Mouse (Mus musculus): ENCODE results near the gene Gm14226. TPM values are rescaled to one million over a fixed set of nuclear protein-coding genes. Genes with fewer than 3 reads are reported as not detected.
"Not testable (repeated sequence)": the region's sequence is repeated elsewhere in the genome, so short reads cannot be mapped to it uniquely, and the experiment has no call there.

The Gm14226 gene
- total RNA-seq, 2 experiments from 2014 or later, result 0.25 to 0.26 TPM

DNA sequence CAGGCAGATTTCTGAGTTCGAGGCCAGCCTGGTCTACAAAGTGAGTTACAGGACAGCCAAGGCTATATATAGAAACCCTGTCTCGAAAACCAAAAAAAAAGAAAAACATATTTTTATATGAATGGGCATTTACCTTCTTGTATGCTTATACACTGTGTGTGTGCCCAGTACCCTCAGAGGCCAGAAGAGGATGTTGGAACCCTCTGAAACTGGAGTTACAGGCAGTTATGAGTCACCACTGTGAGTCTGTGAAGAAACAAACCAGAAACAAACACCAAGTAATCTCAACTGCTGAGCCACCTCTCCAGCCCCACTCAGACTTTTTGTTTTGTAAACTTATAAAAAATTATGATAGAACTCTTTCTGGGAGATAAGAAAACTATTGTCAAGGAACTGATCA lies 28.7 kb downstream of the Gm14226 start:
- no peak for DNase-seq (ENCODE audit: extremely low spot score in 1 of 2, low spot score in 1 of 2)

- DNase-seq (ENCODE audit: extremely low spot score in 1 of 2, low spot score in 1 of 2), result no peak
Observed at GRCm38 (mm10) chr2:155047452-155048178, 29.5 kb downstream of the Gm14226 start.

GRCm38 (mm10) chr2:155050108-155050503 lies 32.0 kb downstream of the Gm14226 start:
- no peak for DNase-seq (ENCODE audit: extremely low spot score in 1 of 2, low spot score in 1 of 2)

- DNase-seq (ENCODE audit: extremely low spot score in 1 of 2, low spot score in 1 of 2), result peak; percentile 91 to 92
Observed at GRCm38 (mm10) chr2:155050504-155051236, 32.6 kb downstream of the Gm14226 start.

DNA sequence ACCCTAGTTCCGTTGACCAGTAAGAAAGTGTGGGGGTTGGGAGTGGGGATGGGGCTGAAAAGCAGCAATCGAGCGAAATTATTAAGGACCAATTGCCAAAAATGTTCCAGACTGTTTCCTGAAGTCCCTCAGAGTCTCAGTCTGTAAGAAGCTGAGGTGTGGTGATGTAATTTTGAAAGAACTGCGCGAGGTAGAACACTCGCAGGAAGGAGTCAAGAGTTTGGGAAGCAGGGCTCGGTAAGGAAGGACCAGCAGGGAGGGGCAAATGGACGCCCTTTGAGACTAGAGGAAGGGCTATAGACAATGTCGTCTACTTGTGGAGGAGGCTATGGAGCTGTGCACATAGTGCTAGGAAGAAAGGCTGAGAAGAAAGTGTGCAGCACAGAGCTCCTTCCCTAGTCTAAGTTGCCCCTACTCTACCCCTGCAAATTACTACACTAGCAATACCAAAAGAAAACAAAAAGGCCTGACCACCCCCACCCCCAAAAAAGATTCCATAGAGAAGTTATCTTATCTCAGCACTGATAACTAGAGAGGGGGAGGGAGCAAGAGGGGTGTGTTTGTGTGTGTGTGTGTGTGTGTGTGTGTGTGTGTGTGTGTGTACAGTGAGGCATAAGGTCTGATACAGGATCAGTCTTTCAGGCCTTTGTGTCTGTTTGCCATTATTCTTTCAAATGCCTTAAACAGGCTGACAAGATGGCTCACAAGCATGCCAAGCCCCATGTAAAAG lies 33.7 kb downstream of the Gm14226 start:
- DNase-seq (ENCODE audit: extremely low spot score in 1 of 2, low spot score in 1 of 2), result no peak

DNA sequence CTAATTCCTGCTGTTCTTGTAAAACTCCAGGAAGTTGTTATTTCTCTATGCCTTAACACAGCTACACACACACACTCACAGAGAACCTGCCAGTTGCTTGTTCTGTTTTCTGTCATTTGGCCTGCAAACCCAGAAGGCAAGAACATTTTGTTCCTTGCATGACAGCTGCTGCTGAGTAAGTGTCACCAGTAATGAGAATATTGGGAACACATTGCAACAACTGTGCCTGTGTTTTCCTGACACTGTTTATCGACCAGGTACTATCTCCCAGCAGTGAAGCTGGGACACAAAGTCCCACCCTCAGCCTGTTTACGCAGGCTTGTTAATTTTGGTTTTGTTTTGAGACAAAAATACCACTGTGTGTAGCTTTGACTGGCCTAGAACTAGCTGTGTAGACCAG lies 34.6 kb downstream of the Gm14226 start:
- DNase-seq (ENCODE audit: extremely low spot score in 1 of 2, low spot score in 1 of 2), result no peak

- DNase-seq (ENCODE audit: extremely low spot score in 1 of 2, low spot score in 1 of 2), result not testable (repeated sequence)
Observed at GRCm38 (mm10) chr2:155053512-155053911, 35.4 kb downstream of the Gm14226 start.

GRCm38 (mm10) chr2:155054672-155055071 lies 36.6 kb downstream of the Gm14226 start:
- DNase-seq (ENCODE audit: extremely low spot score in 1 of 2, low spot score in 1 of 2), result no peak

DNA sequence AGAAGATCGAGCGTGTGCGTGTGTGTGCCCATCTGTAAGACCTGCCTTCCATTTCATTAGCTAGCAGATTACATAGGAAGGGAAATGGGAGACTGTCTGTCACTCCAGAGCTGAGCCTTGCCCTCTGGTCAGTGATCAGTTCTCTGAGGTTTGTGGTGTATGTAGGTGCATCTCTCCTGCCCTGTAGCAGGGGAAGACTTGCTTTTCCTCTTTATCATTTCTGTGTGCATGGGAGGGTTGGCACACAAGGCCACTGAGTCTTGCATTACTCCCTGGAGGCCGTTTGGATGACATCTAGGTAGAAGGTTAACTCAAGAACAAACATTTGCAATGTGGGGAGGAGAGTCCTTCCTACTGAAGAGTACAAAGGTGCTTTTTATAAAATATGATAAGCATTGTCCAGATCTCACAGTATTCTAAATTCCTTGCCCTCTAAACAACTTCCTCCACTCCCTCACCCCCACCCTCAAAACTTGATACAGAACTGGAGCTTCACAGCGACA lies 38.1 kb downstream of the Gm14226 start:
- no peak for DNase-seq (ENCODE audit: extremely low spot score in 1 of 2, low spot score in 1 of 2)

DNA sequence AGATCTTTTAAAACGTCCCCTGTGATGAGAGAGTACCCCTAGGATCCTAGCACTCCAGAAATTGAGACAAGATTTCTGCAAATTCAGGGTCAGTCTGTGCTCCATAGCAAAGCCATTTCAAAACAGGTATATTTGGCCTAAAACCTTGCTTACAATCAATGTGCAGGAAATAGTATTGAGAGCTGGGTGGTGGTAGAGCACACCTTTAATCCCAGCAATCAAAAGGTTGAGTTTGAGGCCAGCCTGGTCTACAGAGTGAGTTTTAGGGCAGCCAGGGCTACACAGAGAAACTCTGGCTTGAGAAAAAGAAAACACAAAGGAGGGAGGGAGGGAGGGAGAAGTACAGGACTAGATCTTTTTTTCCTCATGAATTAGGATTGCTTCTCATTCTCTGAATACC lies 39.3 kb downstream of the Gm14226 start:
- DNase-seq (ENCODE audit: extremely low spot score in 1 of 2, low spot score in 1 of 2), result no peak

GRCm38 (mm10) chr2:155071027-155071426 lies 53.0 kb downstream of the Gm14226 start:
- DNase-seq (ENCODE audit: extremely low spot score in 1 of 2, low spot score in 1 of 2), result no peak

DNA sequence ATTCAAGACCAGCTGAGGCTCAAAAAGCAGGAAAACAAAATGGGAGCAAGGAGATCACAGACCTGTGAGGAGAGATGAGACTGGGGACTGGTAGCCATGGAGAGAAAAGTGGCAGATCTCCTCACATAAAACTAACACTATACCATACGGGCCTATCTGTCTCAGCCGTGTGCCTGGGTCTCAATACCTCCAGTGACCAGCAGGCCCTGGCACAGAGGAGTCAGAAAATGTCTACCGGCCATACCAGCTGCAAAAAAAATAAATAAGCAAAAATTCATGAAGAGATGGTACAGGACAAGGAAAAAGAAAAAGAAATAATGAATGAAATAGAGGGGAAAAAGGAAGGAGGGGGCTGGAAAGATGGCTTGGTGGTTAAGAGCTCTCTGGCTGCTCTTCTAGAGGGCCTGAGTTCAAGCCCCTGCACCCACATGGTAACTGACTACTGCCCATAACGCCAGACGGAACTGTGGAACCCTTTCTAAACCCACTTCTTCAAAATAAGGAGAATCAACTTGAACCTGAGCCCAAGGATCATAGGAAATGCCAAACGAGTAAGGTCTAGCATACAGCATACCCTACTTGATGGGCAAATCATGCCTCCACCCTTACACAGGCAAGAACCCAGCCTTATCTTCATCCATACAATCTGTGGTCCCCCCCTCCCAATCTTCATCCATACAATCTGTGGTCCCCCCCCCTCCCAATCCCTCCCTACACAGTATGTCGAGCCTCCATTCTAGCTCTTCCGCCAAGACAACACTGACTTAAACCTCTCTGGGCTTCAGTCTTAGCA lies 54.5 kb downstream of the Gm14226 start:
- DNase-seq (ENCODE audit: extremely low spot score in 1 of 2, low spot score in 1 of 2), result no peak

DNA sequence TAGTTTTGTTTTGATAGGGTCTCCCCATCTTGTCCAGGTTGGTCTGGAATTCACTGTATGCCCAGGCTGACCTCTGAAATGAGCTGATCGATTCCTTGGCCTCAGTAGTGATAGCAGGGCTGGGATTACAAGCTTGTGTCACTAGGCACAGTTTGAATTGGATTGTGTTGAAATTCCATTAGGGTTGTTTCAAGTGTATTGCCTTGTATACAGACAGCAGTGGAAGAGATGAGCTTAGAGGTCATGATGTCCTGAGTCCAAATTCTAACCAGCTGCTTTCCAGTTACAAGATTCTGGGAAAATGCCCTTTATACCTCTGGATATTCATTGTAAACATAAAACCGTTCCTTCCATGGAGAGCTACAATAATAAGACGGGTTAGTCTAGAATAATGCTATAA lies 55.3 kb downstream of the Gm14226 start:
- no peak for DNase-seq (ENCODE audit: extremely low spot score in 1 of 2, low spot score in 1 of 2)

DNA sequence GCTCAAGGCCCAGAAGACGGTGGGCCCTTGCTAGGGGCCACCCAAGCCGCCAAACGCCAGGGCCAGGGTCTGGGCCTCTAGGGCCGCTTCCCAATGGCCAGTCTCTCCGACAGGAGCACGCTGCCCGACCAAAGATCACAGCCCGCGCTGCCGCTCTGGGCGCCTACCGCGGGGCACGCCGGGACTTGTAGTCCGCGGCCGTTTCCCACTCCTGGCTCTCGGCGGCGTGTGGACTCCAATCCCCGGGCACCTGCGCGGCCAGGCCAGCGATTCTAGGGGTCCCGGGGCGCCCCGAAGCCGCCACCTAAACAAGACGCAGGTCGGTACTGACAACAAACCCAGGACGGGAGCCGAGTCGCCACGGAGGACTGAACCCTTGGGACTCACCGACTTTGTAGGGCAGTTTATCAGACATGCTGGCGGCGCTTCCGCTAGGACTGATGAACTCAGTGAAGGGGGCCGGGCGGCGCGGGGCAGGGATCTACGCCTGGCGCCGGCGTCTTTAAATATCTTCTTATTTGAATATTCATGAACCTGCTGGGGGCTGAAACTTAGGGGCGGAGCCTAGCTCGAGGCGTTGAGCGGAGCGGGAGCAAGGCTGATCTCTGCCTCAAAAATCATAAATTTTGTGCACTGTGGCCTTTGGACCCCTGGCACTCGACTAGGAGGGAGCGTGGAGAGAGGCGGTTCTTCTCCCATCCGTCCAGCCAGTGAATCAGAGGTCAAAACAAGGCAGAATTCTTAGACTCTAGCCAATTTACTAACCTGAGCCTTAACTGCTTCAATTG lies 56.1 kb downstream of the Gm14226 start, which contains the start of gene Ahcy:
Gene Ahcy (minus strand): TSS at position 520 of the 788 bp plus-strand sequence.
- peak; percentile 75 to 90 for DNase-seq (ENCODE audit: extremely low spot score in 1 of 2, low spot score in 1 of 2)

DNA sequence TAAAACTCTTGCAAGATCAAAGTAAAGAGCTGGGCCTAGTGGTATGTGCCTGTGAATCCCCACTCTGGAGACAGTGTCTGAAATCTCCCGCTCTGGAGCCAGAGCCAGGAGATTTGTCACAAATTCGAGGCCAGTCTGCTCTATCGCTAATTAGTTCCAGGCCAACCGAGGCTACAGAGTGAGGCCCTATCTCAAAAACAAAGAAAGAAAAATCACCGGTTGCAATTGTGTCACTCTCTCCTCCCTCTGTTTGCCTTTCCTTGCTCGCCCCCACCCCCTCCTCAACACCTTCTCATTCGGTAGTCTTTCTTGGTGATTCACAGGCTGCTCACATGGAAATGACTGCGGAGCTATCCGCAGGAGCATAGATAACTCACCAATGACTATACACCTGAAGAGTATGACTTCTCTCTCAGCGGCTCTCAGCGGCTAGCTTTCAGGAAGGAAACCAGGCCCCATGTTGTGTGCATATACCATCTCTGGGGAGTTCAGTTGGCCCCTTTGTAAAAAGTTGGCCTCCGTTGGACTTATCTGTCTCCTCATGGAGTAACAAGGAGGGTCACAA lies 56.8 kb downstream of the Gm14226 start:
- DNase-seq (ENCODE audit: extremely low spot score in 1 of 2, low spot score in 1 of 2), result no peak

DNA sequence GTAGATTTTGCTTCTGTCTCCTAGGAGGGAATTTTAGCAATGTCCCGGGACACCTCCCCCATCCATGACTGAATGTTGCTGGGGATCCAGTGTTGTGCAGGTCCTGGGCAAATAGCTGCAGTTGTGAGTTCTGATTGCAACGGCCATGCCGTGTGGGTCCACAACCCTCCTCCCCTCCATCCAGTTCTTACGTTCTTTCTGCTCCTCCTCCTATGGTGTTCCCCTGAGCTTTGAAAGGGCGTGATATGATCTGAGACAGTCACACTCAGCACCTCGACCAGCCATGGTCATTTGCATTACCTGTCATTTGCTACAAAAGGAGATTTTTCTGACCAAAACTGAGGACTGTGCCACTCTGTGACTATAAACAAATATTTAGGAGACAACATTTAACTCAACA lies 57.6 kb downstream of the Gm14226 start:
- no peak for DNase-seq (ENCODE audit: extremely low spot score in 1 of 2, low spot score in 1 of 2)

Measured in layer of hippocampus, postnatal 25 days (tissue).